Mouse (Mus musculus): ENCODE results near the gene Dzip1l. TPM values are rescaled to one million over a fixed set of nuclear protein-coding genes. Genes with fewer than 3 reads are reported as not detected.

Dzip1l gene
- total and polyA plus RNA-seq, 2 experiments from 2014 or later: 8.1 to 26.1 TPM

GRCm38 (mm10) chr9:99630528-99631125, 1.3 kb downstream of the Dzip1l start:
- peak overlapping the region; percentile 84; the same call in 1 of the 2 replicates for H3K27ac ChIP-seq
- H3K4me1 ChIP-seq (ENCODE audit: insufficient read depth, low read length): peaks cover 14% of the 10 kb centered on the region
- H3K4me2 ChIP-seq (ENCODE audit: low read depth, low read length): peak overlapping the region; percentile 77
- no peak for ATAC-seq
- H3K36me3 ChIP-seq (ENCODE audit: insufficient read depth, low read length): no peaks in the 10 kb centered on the region
- 49% methylated on average over 9 of the region's 9 CpGs for WGBS
- no peak for TF ChIP-seq CTCF (IDR thresholded peaks at IDR 0.05; ENCODE audit: low read depth)
- DNase-seq (ENCODE audit: low spot score): peak; percentile 14
- peak overlapping the region; percentile 54 for H3K4me3 ChIP-seq (ENCODE audit: low read length)
- peak overlapping the region; percentile 66; the same call in 1 of the 2 replicates for H3K9ac ChIP-seq (replicated peaks; ENCODE audit: low read length)
- H3K27me3 ChIP-seq (ENCODE audit: insufficient read depth, low read length): no peaks in the 10 kb centered on the region
- no peaks in the 10 kb centered on the region for H3K9me3 ChIP-seq (ENCODE audit: low read length)

GRCm38 (mm10) chr9:99631781-99632180, 2.5 kb downstream of the Dzip1l start:
- H3K9me3 ChIP-seq (ENCODE audit: low read length): no peaks in the 10 kb centered on the region
- DNase-seq (ENCODE audit: low spot score): peak; percentile 69
- peak overlapping the region; percentile 37; the same call in 1 of the 2 replicates for H3K27ac ChIP-seq
- H3K4me1 ChIP-seq (ENCODE audit: insufficient read depth, low read length): peaks cover 14% of the 10 kb centered on the region
- H3K4me3 ChIP-seq (ENCODE audit: low read length): no peak overlapping the region
- peak overlapping the region; percentile 45 for H3K4me2 ChIP-seq (ENCODE audit: low read depth, low read length)
- no peaks in the 10 kb centered on the region for H3K36me3 ChIP-seq (ENCODE audit: insufficient read depth, low read length)
- 26% methylated on average over 2 of the region's 2 CpGs for WGBS
- ATAC-seq: 0 out of 2 replicates have a peak, but pooled peaks have one; percentile 51
- no peak for TF ChIP-seq CTCF (IDR thresholded peaks at IDR 0.05; ENCODE audit: low read depth)
- H3K27me3 ChIP-seq (ENCODE audit: insufficient read depth, low read length): no peaks in the 10 kb centered on the region
- no peak overlapping the region for H3K9ac ChIP-seq (replicated peaks; ENCODE audit: low read length)

- ATAC-seq (no peak), DNase-seq (ENCODE audit: low spot score) (peak; percentile 49)
- no peak overlapping the region for H3K9ac ChIP-seq (replicated peaks; ENCODE audit: low read length)
- peak; percentile 49 for TF ChIP-seq CTCF (IDR thresholded peaks at IDR 0.05; ENCODE audit: low read depth)
- H3K4me1 ChIP-seq (ENCODE audit: insufficient read depth, low read length): peaks cover 14% of the 10 kb centered on the region
- WGBS: 15% methylated on average over 8 of the region's 8 CpGs
- H3K4me2 ChIP-seq (ENCODE audit: low read depth, low read length): peak overlapping the region; percentile 45
- no peaks in the 10 kb centered on the region for H3K36me3 ChIP-seq (ENCODE audit: insufficient read depth, low read length)
- H3K4me3 ChIP-seq (ENCODE audit: low read length): no peak overlapping the region
- H3K27ac ChIP-seq: peak overlapping the region; percentile 37
- H3K27me3 ChIP-seq (ENCODE audit: insufficient read depth, low read length): no peaks in the 10 kb centered on the region
- no peaks in the 10 kb centered on the region for H3K9me3 ChIP-seq (ENCODE audit: low read length)
These were observed 3.0 kb downstream of the Dzip1l start for GRCm38 (mm10) chr9:99632264-99632663.

GRCm38 (mm10) chr9:99636776-99637175, 7.5 kb downstream of the Dzip1l start:
- Histone ChIP-seq H3K9ac (replicated peaks; ENCODE audit: low read length) (no peak overlapping the region), H3K36me3 (ENCODE audit: insufficient read depth, low read length) (no peaks in the 10 kb centered on the region; the same call in 1 of the 2 replicates), H3K9me3 (ENCODE audit: low read length) (no peaks in the 10 kb centered on the region), H3K27me3 (ENCODE audit: insufficient read depth, low read length) (no peaks in the 10 kb centered on the region), H3K4me1 (ENCODE audit: insufficient read depth, low read length) (0 out of 2 replicates have a peak, but pooled peaks cover 4% of the 10 kb centered on the region), H3K27ac (no peak overlapping the region), H3K4me3 (ENCODE audit: low read length) (no peak overlapping the region), H3K4me2 (ENCODE audit: low read depth, low read length) (no peak overlapping the region)
- DNase-seq (ENCODE audit: low spot score): peak; percentile 40
- ATAC-seq: 0 out of 2 replicates have a peak, but pooled peaks have one; percentile 42
- WGBS: 95% methylated on average over 1 of the region's 1 CpGs
- TF ChIP-seq CTCF (IDR thresholded peaks at IDR 0.05; ENCODE audit: low read depth): no peak

GRCm38 (mm10) chr9:99637227-99637626, 7.9 kb downstream of the Dzip1l start:
- DNase-seq (ENCODE audit: low spot score): no peak
- Histone ChIP-seq H3K4me2 (ENCODE audit: low read depth, low read length) (no peak overlapping the region), H3K4me3 (ENCODE audit: low read length) (no peak overlapping the region), H3K9me3 (ENCODE audit: low read length) (no peaks in the 10 kb centered on the region), H3K36me3 (ENCODE audit: insufficient read depth, low read length) (no peaks in the 10 kb centered on the region; the same call in 1 of the 2 replicates), H3K27ac (no peak overlapping the region), H3K9ac (replicated peaks; ENCODE audit: low read length) (no peak overlapping the region), H3K4me1 (ENCODE audit: insufficient read depth, low read length) (0 out of 2 replicates have a peak, but pooled peaks cover 3% of the 10 kb centered on the region), H3K27me3 (ENCODE audit: insufficient read depth, low read length) (no peaks in the 10 kb centered on the region)
- TF ChIP-seq CTCF (IDR thresholded peaks at IDR 0.05; ENCODE audit: low read depth): no peak
- no peak; the same call in 1 of the 2 replicates for ATAC-seq
- 96% methylated on average over 17 of the region's 17 CpGs for WGBS

GRCm38 (mm10) chr9:99637736-99638135, 8.4 kb downstream of the Dzip1l start:
- H3K9me3 ChIP-seq (ENCODE audit: low read length): no peaks in the 10 kb centered on the region
- H3K27ac ChIP-seq: no peak overlapping the region
- no peak overlapping the region for H3K4me3 ChIP-seq (ENCODE audit: low read length)
- H3K9ac ChIP-seq (replicated peaks; ENCODE audit: low read length): no peak overlapping the region
- H3K4me2 ChIP-seq (ENCODE audit: low read depth, low read length): no peak overlapping the region
- no peak for TF ChIP-seq CTCF (IDR thresholded peaks at IDR 0.05; ENCODE audit: low read depth)
- H3K4me1 ChIP-seq (ENCODE audit: insufficient read depth, low read length): no peaks in the 10 kb centered on the region
- DNase-seq (ENCODE audit: low spot score) (no peak), ATAC-seq (no peak; the same call in 1 of the 2 replicates)
- WGBS: 95% methylated on average over 13 of the region's 13 CpGs
- H3K27me3 ChIP-seq (ENCODE audit: insufficient read depth, low read length): no peaks in the 10 kb centered on the region
- no peaks in the 10 kb centered on the region; the same call in 1 of the 2 replicates for H3K36me3 ChIP-seq (ENCODE audit: insufficient read depth, low read length)

- TF ChIP-seq CTCF (IDR thresholded peaks at IDR 0.05; ENCODE audit: low read depth): no peak
- ATAC-seq (no peak), DNase-seq (ENCODE audit: low spot score) (no peak)
- H3K36me3 ChIP-seq (ENCODE audit: insufficient read depth, low read length): no peaks in the 10 kb centered on the region; the same call in 1 of the 2 replicates
- H3K4me3 ChIP-seq (ENCODE audit: low read length): no peak overlapping the region
- no peak overlapping the region for H3K9ac ChIP-seq (replicated peaks; ENCODE audit: low read length)
- no peaks in the 10 kb centered on the region for H3K9me3 ChIP-seq (ENCODE audit: low read length)
- no peak overlapping the region for H3K27ac ChIP-seq
- H3K4me2 ChIP-seq (ENCODE audit: low read depth, low read length): no peak overlapping the region
- H3K4me1 ChIP-seq (ENCODE audit: insufficient read depth, low read length): no peaks in the 10 kb centered on the region
- 92% methylated on average over 5 of the region's 5 CpGs for WGBS
- H3K27me3 ChIP-seq (ENCODE audit: insufficient read depth, low read length): no peaks in the 10 kb centered on the region
These were observed 10.7 kb downstream of the Dzip1l start for GRCm38 (mm10) chr9:99639957-99640356.
